Mouse (Mus musculus): ENCODE results near the gene Sod1.
"Not testable (repeated sequence)": the region's sequence is repeated elsewhere in the genome, so short reads cannot be mapped to it uniquely, and the experiment has no call there.

Gene Sod1

GRCm38 (mm10) chr16:90213477-90214339 is 6.8 kb upstream of the Sod1 start:
- DNase-seq = no peak

GRCm38 (mm10) chr16:90214731-90215565 is 5.6 kb upstream of the Sod1 start:
- DNase-seq = no peak

GRCm38 (mm10) chr16:90215879-90216278 is 4.7 kb upstream of the Sod1 start:
- not testable (repeated sequence) for DNase-seq

GRCm38 (mm10) chr16:90216414-90216813 is 4.1 kb upstream of the Sod1 start:
- no peak for DNase-seq

GRCm38 (mm10) chr16:90217356-90217755 is 3.2 kb upstream of the Sod1 start:
- peak; percentile 16 for DNase-seq

- no peak for DNase-seq
Measured at GRCm38 (mm10) chr16:90217926-90218325, 2.6 kb upstream of the Sod1 start.

- not testable (repeated sequence) for DNase-seq
Measured at GRCm38 (mm10) chr16:90219445-90219844, 1.1 kb upstream of the Sod1 start.

GRCm38 (mm10) chr16:90220892-90221431 is 408 bp downstream of the Sod1 start:
- no peak for DNase-seq

GRCm38 (mm10) chr16:90221441-90222070 is 1.0 kb downstream of the Sod1 start:
- peak; percentile 11 for DNase-seq

- DNase-seq = no peak
Measured at GRCm38 (mm10) chr16:90229897-90230296, 9.3 kb downstream of the Sod1 start.

- DNase-seq = no peak
Measured at GRCm38 (mm10) chr16:90231302-90231701, 10.7 kb downstream of the Sod1 start.

- DNase-seq = no peak
Measured at GRCm38 (mm10) chr16:90233702-90234101, 13.1 kb downstream of the Sod1 start.

GRCm38 (mm10) chr16:90234617-90235016 is 14.1 kb downstream of the Sod1 start:
- peak; percentile 25 for DNase-seq

GRCm38 (mm10) chr16:90235188-90235587 is 14.6 kb downstream of the Sod1 start:
- DNase-seq = no peak

GRCm38 (mm10) chr16:90239128-90239746 is 18.7 kb downstream of the Sod1 start:
- DNase-seq = no peak

GRCm38 (mm10) chr16:90241875-90242274 is 21.3 kb downstream of the Sod1 start:
- DNase-seq = no peak

- DNase-seq = no peak
Measured at GRCm38 (mm10) chr16:90242426-90243304, 22.1 kb downstream of the Sod1 start.

- no peak for DNase-seq
Measured at GRCm38 (mm10) chr16:90250099-90250498, 29.5 kb downstream of the Sod1 start.

GRCm38 (mm10) chr16:90251256-90251655 is 30.7 kb downstream of the Sod1 start:
- not testable (repeated sequence) for DNase-seq

GRCm38 (mm10) chr16:90252521-90252920 is 32.0 kb downstream of the Sod1 start:
- DNase-seq = no peak

- no peak for DNase-seq
Measured at GRCm38 (mm10) chr16:90258950-90259349, 38.4 kb downstream of the Sod1 start.

All from retina, postnatal 1 day (tissue).